Mouse (Mus musculus) spleen, adult 2 months (tissue): ENCODE measurements around the gene Syngr1. TPM values are rescaled to one million over a fixed set of nuclear protein-coding genes. Genes with fewer than 3 reads are reported as not detected.

Source experiments
- DNase-seq, 2 experiments: peaks; one replicate each; pipeline versions ENCODE4 v3.0.0 to v3.0.0-alpha.2; 2012 to 2021; ENCODE audit warnings: low spot score in 2 of 2, low read depth in 1 of 2
- H3K27ac ChIP-seq: fragments of 200-500 bp; 2 replicates; pipeline ENCODE4 v1.5.1; 2012; ENCODE audit warnings: low read length, inconsistent platforms; ENCODE audit not compliant: insufficient read depth
- H3K27me3 ChIP-seq: fragments of 200-500 bp; 2 replicates; pipeline ENCODE4 v1.6.1; 2012; ENCODE audit warnings: mild to moderate bottlenecking, moderate library complexity, low read length, inconsistent platforms; ENCODE audit not compliant: control insufficient read depth, insufficient read depth
- H3K36me3 ChIP-seq: fragments of 200-500 bp; 2 replicates; pipeline ENCODE4 v1.6.1; 2012; ENCODE audit warnings: mild to moderate bottlenecking, low read length, inconsistent platforms; ENCODE audit not compliant: control insufficient read depth, insufficient read depth
- H3K4me1 ChIP-seq: fragments of 200-500 bp; 2 replicates; pipeline ENCODE4 v1.6.1; 2011; ENCODE audit warnings: inconsistent platforms; ENCODE audit not compliant: control insufficient read depth, insufficient read depth, insufficient read length
- H3K4me3 ChIP-seq: fragments of 200-500 bp; 2 replicates; pipeline ENCODE4 v1.5.1; 2011; ENCODE audit warnings: mild to moderate bottlenecking, inconsistent platforms; ENCODE audit not compliant: insufficient read depth, insufficient read length; ENCODE audit errors: extremely low read depth
- CTCF ChIP-seq: fragments of 200-500 bp; IDR thresholded peaks from 2 replicates; pipeline ENCODE4 v1.5.1; 2011; ENCODE audit warnings: mild to moderate bottlenecking, inconsistent platforms; ENCODE audit not compliant: insufficient read depth, insufficient read length, insufficient replicate concordance; ENCODE audit errors: extremely low read depth
- POLR2A ChIP-seq: fragments of 200-500 bp; IDR thresholded peaks from 2 replicates; pipeline ENCODE4 v1.6.1; 2011; ENCODE audit warnings: low read depth, low read length, inconsistent platforms
- WGBS: fragments of 180-500 bp; shearing (Covaris S2); methylation state at CpG from one replicate; pipeline ENCODE4 v1.1.7; 2018; 5-methylcytosine and 5-hydroxymethylcytosine counted together
- polyA plus RNA-seq: library from polyadenylated mRNA; depleted of rRNA; stranded (reverse); fragments of >200 nt; gene quantifications from 2 replicates; pipeline ENCODE4 v1.2.3, GENCODE M21; 2012

Syngr1 gene
- polyA plus RNA-seq, 1 experiment, result 9.9 TPM

- TF ChIP-seq POLR2A (no peak), CTCF (no peak)
- DNase-seq, result no peak
- Histone ChIP-seq H3K4me3 (0 out of 2 replicates have a peak overlapping the region, but pooled peaks have one; percentile 3), H3K36me3 (no peaks in the 10 kb centered on the region), H3K27ac (peak overlapping the region; percentile 36; the same call in 1 of the 2 replicates), H3K27me3 (no peaks in the 10 kb centered on the region), H3K4me1 (no peaks in the 10 kb centered on the region)
- 18% methylated on average over 20 of the region's 20 CpGs for WGBS
Measured at GRCm38 (mm10) chr15:80096946-80097881, 6.1 kb downstream of the Syngr1 start.

- no peak for DNase-seq
- H3K27ac ChIP-seq, result peak overlapping the region; percentile 26; the same call in 1 of the 2 replicates
- TF ChIP-seq CTCF, result no peak
- no peak for TF ChIP-seq POLR2A
- H3K36me3 ChIP-seq, result no peaks in the 10 kb centered on the region
- no peaks in the 10 kb centered on the region for H3K4me1 ChIP-seq
- WGBS, result 73% methylated on average over 8 of the region's 8 CpGs
- H3K27me3 ChIP-seq, result no peaks in the 10 kb centered on the region
- H3K4me3 ChIP-seq, result no peak overlapping the region
Measured at GRCm38 (mm10) chr15:80097999-80098461, 6.9 kb downstream of the Syngr1 start.

- no peaks in the 10 kb centered on the region for H3K4me1 ChIP-seq
- WGBS, result 32% methylated on average over 9 of the region's 9 CpGs
- H3K27ac ChIP-seq, result no peak overlapping the region
- DNase-seq, result no peak
- H3K4me3 ChIP-seq, result no peak overlapping the region
- H3K27me3 ChIP-seq, result no peaks in the 10 kb centered on the region
- H3K36me3 ChIP-seq, result no peaks in the 10 kb centered on the region
- TF ChIP-seq CTCF (no peak), POLR2A (no peak)
Measured at GRCm38 (mm10) chr15:80098809-80099208, 7.7 kb downstream of the Syngr1 start.

GRCm38 (mm10) chr15:80099477-80099876, 8.3 kb downstream of the Syngr1 start:
- H3K4me1 ChIP-seq, result no peaks in the 10 kb centered on the region
- H3K4me3 ChIP-seq, result no peak overlapping the region
- H3K36me3 ChIP-seq, result no peaks in the 10 kb centered on the region
- 87% methylated on average over 3 of the region's 3 CpGs for WGBS
- no peak overlapping the region for H3K27ac ChIP-seq
- no peak for TF ChIP-seq CTCF
- no peak for TF ChIP-seq POLR2A
- DNase-seq, result no peak
- H3K27me3 ChIP-seq, result no peaks in the 10 kb centered on the region

- no peaks in the 10 kb centered on the region for H3K36me3 ChIP-seq
- 82% methylated on average over 3 of the region's 3 CpGs for WGBS
- no peaks in the 10 kb centered on the region for H3K4me1 ChIP-seq
- DNase-seq, result no peak
- no peak for TF ChIP-seq POLR2A
- no peak for TF ChIP-seq CTCF
- H3K4me3 ChIP-seq, result no peak overlapping the region
- H3K27ac ChIP-seq, result no peak overlapping the region
- H3K27me3 ChIP-seq, result no peaks in the 10 kb centered on the region
Measured at GRCm38 (mm10) chr15:80100196-80100595, 9.1 kb downstream of the Syngr1 start.

GRCm38 (mm10) chr15:80100871-80101270, 9.7 kb downstream of the Syngr1 start:
- no peaks in the 10 kb centered on the region for H3K36me3 ChIP-seq
- 72% methylated on average over 10 of the region's 10 CpGs for WGBS
- H3K27ac ChIP-seq, result no peak overlapping the region
- TF ChIP-seq CTCF, result no peak
- TF ChIP-seq POLR2A, result no peak
- H3K4me3 ChIP-seq, result no peak overlapping the region
- H3K27me3 ChIP-seq, result no peaks in the 10 kb centered on the region
- DNase-seq, result no peak
- no peaks in the 10 kb centered on the region for H3K4me1 ChIP-seq

GRCm38 (mm10) chr15:80101503-80101902, 10.4 kb downstream of the Syngr1 start:
- no peak for TF ChIP-seq CTCF
- Histone ChIP-seq H3K27me3 (no peaks in the 10 kb centered on the region), H3K4me3 (no peak overlapping the region), H3K4me1 (no peaks in the 10 kb centered on the region), H3K27ac (no peak overlapping the region), H3K36me3 (no peaks in the 10 kb centered on the region)
- no peak for DNase-seq
- WGBS, result 90% methylated on average over 6 of the region's 6 CpGs
